11 mouse cellular contexts compared by ENCODE assay signal in the genomic region with DNA sequence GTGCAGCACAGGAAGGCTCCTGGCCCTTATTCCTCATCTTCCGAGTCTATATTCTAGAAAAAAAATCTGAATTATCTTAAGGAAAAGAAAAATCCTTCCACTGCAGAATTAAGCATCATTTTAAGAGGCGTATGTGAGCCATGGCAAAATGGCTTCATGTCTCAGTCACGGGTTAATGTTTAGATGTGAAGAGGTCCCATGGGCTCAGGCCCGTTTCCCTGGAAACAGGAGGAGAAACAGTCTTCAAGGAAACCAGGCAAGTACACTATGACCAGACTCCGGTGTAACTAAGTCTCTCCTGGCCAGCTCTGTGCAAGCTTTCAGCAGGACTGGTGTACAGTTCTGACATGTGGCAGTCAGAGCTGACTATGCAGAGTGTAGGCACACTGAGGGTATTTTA.
"Had no signal": no experiment of that assay in that cellular context is flagged by ENCODE, and none has a peak within 500 bp of the region (broad histone marks: within the 10 kb centered on the region; RNA-seq: fewer than 3 reads in every experiment).

No protein-coding gene starts in this region.

- H3K27ac ChIP-seq: limb, embryonic 13.5 days; liver, embryonic 14.5 days; neural tube, embryonic 13.5 days had no signal

- H3K9ac ChIP-seq: limb, embryonic 13.5 days; liver, embryonic 14.5 days; neural tube, embryonic 13.5 days had no signal

- H3K9me3 ChIP-seq: limb, embryonic 13.5 days; neural tube, embryonic 13.5 days had no signal

- H3K36me3 ChIP-seq: limb, embryonic 13.5 days; neural tube, embryonic 13.5 days had no signal

- H3K27me3 ChIP-seq: limb, embryonic 13.5 days; neural tube, embryonic 13.5 days had no signal

- H3K4me2 ChIP-seq: limb, embryonic 13.5 days; neural tube, embryonic 13.5 days had no signal

- DNase-seq: kidney, adult 18-20 months; kidney, postnatal 14 days; left cerebral cortex, postnatal 4 days; lung, adult 18-20 months; right cerebral cortex, postnatal 4 days; spleen, adult 18-20 months; thymus, adult 18-20 months; thymus, postnatal 14 days had no signal

- H3K4me1 ChIP-seq: limb, embryonic 13.5 days had no signal

- H3K4me3 ChIP-seq: limb, embryonic 13.5 days; neural tube, embryonic 13.5 days had no signal
